Mouse (Mus musculus) CH12.LX (cell line): ENCODE data around the gene Col6a6. TPM values are rescaled to one million over a fixed set of nuclear protein-coding genes. Genes with fewer than 3 reads are reported as not detected.

Source experiments
- DNase-seq: peaks from one replicate; pipeline ENCODE4 v3.0.0-alpha.2; 2013; ENCODE audit errors: extremely low read depth
- H3K27ac ChIP-seq: 2 replicates; pipeline ENCODE4 v1.5.1; 2012; ENCODE audit warnings: low read depth, mild to moderate bottlenecking, control low read depth, moderate library complexity; ENCODE audit not compliant: insufficient read depth
- H3K27me3 ChIP-seq: replicated peaks from 2 replicates; pipeline ENCODE3; 2012; ENCODE audit warnings: inconsistent platforms
- H3K36me3 ChIP-seq, 2 experiments: replicated peaks in 1 of 2; 2 replicates each; pipeline versions ENCODE3 to v1.6.1; 2012; ENCODE audit warnings: inconsistent platforms in 1 of 2, low read length in 1 of 2, mild to moderate bottlenecking in 1 of 2, mixed read lengths in 1 of 2, moderate library complexity in 1 of 2; ENCODE audit not compliant: control insufficient read depth in 1 of 2, insufficient read depth in 1 of 2
- H3K4me1 ChIP-seq, 2 experiments: 2 replicates each; pipeline ENCODE4 v1.6.1; 2012; ENCODE audit warnings: inconsistent platforms in 1 of 2, moderate library complexity in 1 of 2; ENCODE audit not compliant: insufficient read depth in 2 of 2, control insufficient read depth in 1 of 2
- H3K4me2 ChIP-seq: 2 replicates; pipeline ENCODE4 v1.6.1; 2012; ENCODE audit warnings: low read depth, mild to moderate bottlenecking, control low read depth; ENCODE audit not compliant: poor library complexity, insufficient read depth, severe bottlenecking
- H3K4me3 ChIP-seq, 3 experiments: fragments of 150-350 bp in 1 of 3; sonication (generic) in 1 of 3; replicated peaks in 1 of 3; 2 replicates each; pipeline versions ENCODE3 to v1.5.1; 2011 to 2012; ENCODE audit warnings: low read depth in 2 of 3, low read length in 2 of 3, mild to moderate bottlenecking in 2 of 3, moderate library complexity in 2 of 3, control low read depth in 1 of 3, improper control_type of control experiment in 1 of 3, inconsistent platforms in 1 of 3, mixed read lengths in 1 of 3; ENCODE audit not compliant: poor library complexity in 1 of 3
- H3K79me2 ChIP-seq: replicated peaks from 2 replicates; pipeline ENCODE4 v1.6.1; 2012; ENCODE audit warnings: mild to moderate bottlenecking, moderate library complexity; ENCODE audit not compliant: control insufficient read depth, poor library complexity, insufficient read depth, severe bottlenecking; ENCODE audit errors: extremely low read depth
- H3K9ac ChIP-seq: 2 replicates; pipeline ENCODE4 v1.6.1; 2012; ENCODE audit warnings: low read depth, mild to moderate bottlenecking, control low read depth, moderate library complexity; ENCODE audit not compliant: insufficient read depth
- H3K9me3 ChIP-seq: replicated peaks from 2 replicates; pipeline ENCODE3; 2012; ENCODE audit warnings: low read length, inconsistent platforms, mixed read lengths
- BHLHE40 ChIP-seq: IDR thresholded peaks from 2 replicates; pipeline ENCODE4 v1.6.1; 2011; ENCODE audit warnings: mild to moderate bottlenecking, low read depth, low read length, improper control_type of control experiment
- CHD1 ChIP-seq: IDR thresholded peaks from 2 replicates; pipeline ENCODE4 v1.6.1; 2012; ENCODE audit warnings: low read depth, low read length, improper control_type of control experiment, inconsistent platforms
- CHD2 ChIP-seq: IDR thresholded peaks from 2 replicates; pipeline ENCODE4 v1.6.1; 2011; ENCODE audit warnings: low read length, improper control_type of control experiment
- CTCF ChIP-seq, 2 experiments: IDR thresholded peaks in 1 of 2; conservative IDR thresholded peaks in 1 of 2; 2 replicates each; pipeline ENCODE4 v1.5.1; 2011 to 2012; ENCODE audit warnings: low read depth in 2 of 2, low read length in 2 of 2, improper control_type of control experiment in 1 of 2, inconsistent platforms in 1 of 2, mild to moderate bottlenecking in 1 of 2, moderate library complexity in 1 of 2
- ELF1 ChIP-seq: IDR thresholded peaks from 2 replicates; pipeline ENCODE4 v1.6.1; 2014; ENCODE audit warnings: low read depth, mild to moderate bottlenecking, inconsistent platforms, low read length, improper control_type of control experiment
- EP300 ChIP-seq: IDR thresholded peaks from 2 replicates; pipeline ENCODE4 v1.6.1; 2011; ENCODE audit warnings: low read length, improper control_type of control experiment
- ETS1 ChIP-seq: conservative IDR thresholded peaks from 2 replicates; pipeline ENCODE4 v1.6.1; 2012; ENCODE audit warnings: low read depth, mild to moderate bottlenecking, inconsistent platforms, low read length, improper control_type of control experiment, moderate library complexity
- GABPA ChIP-seq: IDR thresholded peaks from 2 replicates; pipeline ENCODE4 v1.6.1; 2012; ENCODE audit warnings: low read depth, low read length, improper control_type of control experiment, inconsistent platforms; ENCODE audit not compliant: insufficient replicate concordance
- HCFC1 ChIP-seq: IDR thresholded peaks from 2 replicates; pipeline ENCODE4 v1.6.1; 2012; ENCODE audit warnings: low read depth, mild to moderate bottlenecking, inconsistent platforms, low read length, improper control_type of control experiment
- IRF4 ChIP-seq: IDR thresholded peaks from 2 replicates; pipeline ENCODE4 v1.6.1; 2014; ENCODE audit warnings: low read depth, mild to moderate bottlenecking, inconsistent platforms, low read length, improper control_type of control experiment
- JUN ChIP-seq: IDR thresholded peaks from 2 replicates; pipeline ENCODE4 v1.6.1; 2011; ENCODE audit warnings: low read depth, mild to moderate bottlenecking, low read length, improper control_type of control experiment, moderate library complexity; ENCODE audit not compliant: insufficient read depth
- JUND ChIP-seq: conservative IDR thresholded peaks from 2 replicates; pipeline ENCODE4 v1.6.1; 2011; ENCODE audit warnings: low read depth, low read length, improper control_type of control experiment
- MAFK ChIP-seq: IDR thresholded peaks from 2 replicates; pipeline ENCODE4 v1.6.1; 2011; ENCODE audit warnings: low read length, improper control_type of control experiment; ENCODE audit not compliant: insufficient replicate concordance
- MAX ChIP-seq: IDR thresholded peaks from 2 replicates; pipeline ENCODE4 v1.6.1; 2011; ENCODE audit warnings: low read length, improper control_type of control experiment
- MEF2A ChIP-seq: IDR thresholded peaks from 2 replicates; pipeline ENCODE4 v1.6.1; 2014; ENCODE audit warnings: low read depth, mild to moderate bottlenecking, inconsistent platforms, low read length, improper control_type of control experiment, borderline replicate concordance
- MXI1 ChIP-seq: IDR thresholded peaks from 2 replicates; pipeline ENCODE4 v1.6.1; 2011; ENCODE audit warnings: mild to moderate bottlenecking, low read depth, low read length, improper control_type of control experiment
- MYC ChIP-seq: IDR thresholded peaks from 2 replicates; pipeline ENCODE4 v1.6.1; 2011; ENCODE audit warnings: low read depth, mild to moderate bottlenecking, improper control_type of control experiment, low read length
- NELFE ChIP-seq: IDR thresholded peaks from 2 replicates; pipeline ENCODE4 v1.6.1; 2011; ENCODE audit warnings: low read depth, low read length, improper control_type of control experiment
- PAX5 ChIP-seq: IDR thresholded peaks from 2 replicates; pipeline ENCODE4 v1.6.1; 2012; ENCODE audit warnings: low read length, inconsistent platforms, mixed read lengths
- POLR2A ChIP-seq: IDR thresholded peaks from 2 replicates; pipeline ENCODE4 v1.6.1; 2011; ENCODE audit warnings: low read depth, mild to moderate bottlenecking, improper control_type of control experiment, low read length
- RCOR1 ChIP-seq: conservative IDR thresholded peaks from 2 replicates; pipeline ENCODE4 v1.6.1; 2012; ENCODE audit warnings: low read depth, mild to moderate bottlenecking, inconsistent platforms, low read length, improper control_type of control experiment
- SIN3A ChIP-seq: IDR thresholded peaks from 2 replicates; pipeline ENCODE4 v1.6.1; 2012; ENCODE audit warnings: low read length, improper control_type of control experiment, inconsistent platforms
- SMC3 ChIP-seq: IDR thresholded peaks from 2 replicates; pipeline ENCODE4 v1.6.1; 2011; ENCODE audit warnings: low read depth, low read length, improper control_type of control experiment
- UBTF ChIP-seq: IDR thresholded peaks from 2 replicates; pipeline ENCODE4 v1.6.1; 2012; ENCODE audit warnings: low read depth, mild to moderate bottlenecking, inconsistent platforms, low read length, improper control_type of control experiment, moderate library complexity
- USF1 ChIP-seq: IDR thresholded peaks from 2 replicates; pipeline ENCODE4 v1.6.1; 2014; ENCODE audit warnings: low read depth, mild to moderate bottlenecking, inconsistent platforms, low read length, improper control_type of control experiment
- ZC3H11A ChIP-seq: IDR thresholded peaks from 2 replicates; pipeline ENCODE4 v1.6.1; 2012; ENCODE audit warnings: low read depth, mild to moderate bottlenecking, inconsistent platforms, low read length, improper control_type of control experiment
- ZKSCAN1 ChIP-seq: IDR thresholded peaks from 2 replicates; pipeline ENCODE4 v1.6.1; 2012; ENCODE audit warnings: low read depth, inconsistent platforms, low read length, improper control_type of control experiment, borderline replicate concordance
- ZNF384 ChIP-seq: IDR thresholded peaks from 2 replicates; pipeline ENCODE4 v1.6.1; 2012; ENCODE audit warnings: low read depth, low read length, improper control_type of control experiment, inconsistent platforms
- dilution Hi-C: fragments of 300-500 bp; cut with MboI; formaldehyde crosslinking; loops from 2 replicates; pipeline ENCODE4 v1.14.3; 2020; ENCODE audit warnings: low sequenced_read_pairs; ENCODE audit not compliant: extremely low pct_unique_long_range_greater_than_20kb, extremely low pct_ligation_motif_present
- in situ Hi-C: fragments of 300-500 bp; cut with MboI; formaldehyde crosslinking; loops from 3 replicates; pipeline ENCODE4 v1.14.3; 2019; ENCODE audit warnings: low sequenced_read_pairs, low pct_ligation_motif_present, low pct_unique_long_range_greater_than_20kb, mixed read lengths
- polyA plus RNA-seq: library from polyadenylated mRNA; unstranded; fragments of >175 nt; gene quantifications from 2 replicates; pipeline ENCODE4 v1.2.1, GENCODE M21; 2012; ENCODE audit warnings: low read depth; ENCODE audit not compliant: insufficient read length
- total RNA-seq, 2 experiments: library from RNA; depleted of rRNA; stranded (reverse); fragments of 300-350 nt in 1 of 2; fragments of >200 nt in 1 of 2; gene quantifications; 2 replicates each; pipeline ENCODE4 v1.2.3; 2012 to 2014

Gene Col6a6
- total and polyA plus RNA-seq, 3 experiments = not detected

DNA sequence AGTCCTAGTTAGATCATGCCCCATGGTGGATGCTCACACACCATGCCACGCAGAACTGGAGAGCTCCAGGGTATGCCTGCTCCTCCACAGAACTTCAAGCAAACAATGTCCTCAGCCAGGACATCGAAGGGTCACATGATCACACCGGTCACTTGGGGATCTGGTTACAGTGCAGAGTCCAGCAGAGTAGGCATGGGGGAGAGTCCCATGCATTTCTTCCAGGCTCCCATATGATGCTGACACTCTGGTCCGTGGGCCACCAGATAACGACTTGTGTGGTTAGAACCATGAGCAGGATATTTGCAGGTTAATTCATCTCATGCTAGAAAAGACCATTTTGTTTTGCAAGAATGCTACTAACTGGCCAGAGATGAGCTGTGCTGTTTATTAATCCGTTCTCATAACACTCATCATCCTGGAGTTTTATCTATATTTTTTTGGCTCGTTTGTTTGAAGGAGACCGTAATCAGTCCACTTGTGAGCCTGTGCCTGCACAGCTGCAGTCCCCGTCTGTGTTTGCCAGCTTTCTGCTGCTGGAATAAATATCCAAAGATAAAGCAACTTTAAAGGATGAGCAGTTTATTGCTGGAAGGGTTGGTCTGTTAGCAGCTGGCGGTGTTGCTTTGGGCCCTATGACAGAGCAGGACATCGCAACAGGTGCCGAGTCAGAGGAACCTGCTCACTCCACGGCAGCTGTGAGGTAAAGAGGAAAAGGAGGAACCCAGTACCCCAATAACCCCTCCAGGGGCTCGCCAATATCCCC lies 24.2 kb upstream of the Col6a6 start:
- no peaks in the 10 kb centered on the region for H3K9me3 ChIP-seq
- in situ Hi-C loops = loop anchor here (10.0 kb wide), 1 partner anchor 157 kb away; no protein-coding TSS in a partner anchor
- TF ChIP-seq SMC3 (no peak), JUN (no peak), NELFE (no peak), ELF1 (no peak), UBTF (no peak), PAX5 (no peak), MEF2A (no peak), SIN3A (no peak), USF1 (no peak), RCOR1 (no peak), ETS1 (no peak), CHD2 (no peak), ZC3H11A (no peak), ZKSCAN1 (no peak), CTCF (conservative IDR thresholded peaks at IDR 0.05 in 1 of 2, IDR thresholded peaks at IDR 0.05 in 1 of 2; ENCODE audit: low read depth in 2 of 2, low read length in 2 of 2) (no peak)
- TF ChIP-seq, all 38 proteins: peak for 0
- H3K4me1 ChIP-seq = no peaks in the 10 kb centered on the region
- dilution Hi-C loops = no loop called here
- H3K36me3 ChIP-seq = no peaks in the 10 kb centered on the region
- no peaks in the 10 kb centered on the region for H3K79me2 ChIP-seq
- no peak overlapping the region for H3K9ac ChIP-seq
- H3K4me2 ChIP-seq = no peak overlapping the region
- DNase-seq = no peak
- H3K4me3 ChIP-seq = no peak overlapping the region
- H3K27me3 ChIP-seq = peaks cover 58% of the 10 kb centered on the region
- no peak overlapping the region for H3K27ac ChIP-seq

DNA sequence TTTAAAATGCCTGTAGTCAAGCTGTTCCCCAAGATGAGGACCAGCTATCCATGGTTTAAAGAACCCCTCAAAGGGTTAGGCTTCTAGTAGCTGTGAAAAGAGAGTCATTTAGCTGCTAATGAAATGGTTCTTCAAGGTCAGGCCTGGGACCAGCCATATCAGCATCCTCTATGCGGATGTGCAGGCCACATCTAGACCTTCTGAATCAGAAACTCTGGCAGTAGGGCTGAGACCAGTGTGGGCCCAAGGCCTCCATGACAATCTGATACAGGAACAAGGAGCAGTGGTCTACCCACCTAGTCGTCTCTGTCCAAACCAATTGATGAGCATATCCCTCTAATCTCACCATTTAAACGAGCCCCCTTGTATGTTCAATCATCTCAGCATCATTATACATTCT lies 23.1 kb upstream of the Col6a6 start:
- Histone ChIP-seq H3K27me3 (peaks cover 58% of the 10 kb centered on the region), H3K4me1 (no peaks in the 10 kb centered on the region), H3K79me2 (no peaks in the 10 kb centered on the region), H3K4me3 (no peak overlapping the region), H3K9ac (no peak overlapping the region), H3K36me3 (no peaks in the 10 kb centered on the region), H3K9me3 (peaks cover 3% of the 10 kb centered on the region), H3K4me2 (no peak overlapping the region), H3K27ac (no peak overlapping the region)
- in situ Hi-C loops (loop anchor here (10.0 kb wide), 1 partner anchor 156 kb away; no protein-coding TSS in a partner anchor), dilution Hi-C loops (no loop called here)
- no peak for TF ChIP-seq JUN
- TF ChIP-seq ZNF384 = no peak
- no peak for TF ChIP-seq IRF4
- no peak for TF ChIP-seq BHLHE40
- no peak for TF ChIP-seq HCFC1
- no peak for TF ChIP-seq CHD2
- no peak for TF ChIP-seq MXI1
- TF ChIP-seq EP300 = no peak
- no peak for TF ChIP-seq JUND
- no peak for TF ChIP-seq POLR2A
- TF ChIP-seq MAFK = no peak
- TF ChIP-seq MAX = no peak
- TF ChIP-seq MYC = no peak
- TF ChIP-seq MEF2A = no peak
- no peak for TF ChIP-seq ZC3H11A
- TF ChIP-seq ZKSCAN1 = no peak
- TF ChIP-seq NELFE = no peak
- no peak for TF ChIP-seq CHD1
- TF ChIP-seq GABPA = no peak
- no peak for DNase-seq
